Mouse (Mus musculus): ENCODE measurements at regions not wholly inside any gene's neighbourhood (a gene's known extent, or its start where the extent isn't known, plus 50 kb on each side); places are given as distances from the start of the nearest gene placed in this dataset.

DNA sequence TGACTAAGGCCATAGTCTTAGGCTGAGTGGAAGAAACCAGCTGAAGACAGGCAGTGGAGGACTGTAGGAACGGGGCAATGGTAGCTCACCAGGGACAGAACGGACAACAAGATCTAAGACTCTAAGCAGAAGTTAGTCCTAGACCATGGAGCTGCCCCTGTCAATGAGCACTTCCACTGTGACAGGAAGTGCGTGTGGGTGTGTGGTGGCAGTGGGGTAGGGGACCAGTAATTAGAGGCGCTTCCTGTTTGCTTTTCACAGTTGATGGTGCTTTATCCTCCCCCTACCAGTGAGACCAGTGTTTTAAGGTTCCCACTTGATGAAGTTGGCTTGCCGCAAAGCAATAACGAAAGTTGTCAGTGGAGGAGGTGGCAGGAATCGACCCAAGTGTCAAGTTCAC lies 168.4 kb upstream of the 4930535I16Rik start:
- no peak for ATAC-seq (ENCODE audit: insufficient read depth, low FRiP score)
- Histone ChIP-seq H3K9ac (ENCODE audit: low read length) (no peak overlapping the region), H3K4me1 (ENCODE audit: control insufficient read depth, insufficient read depth, low read length) (no peaks in the 10 kb centered on the region), H3K4me2 (ENCODE audit: low read depth, low read length) (no peak overlapping the region), H3K27ac (ENCODE audit: low read length) (no peak overlapping the region), H3K4me3 (replicated peaks; ENCODE audit: low read length) (no peak overlapping the region), H3K27me3 (ENCODE audit: control insufficient read depth, insufficient read depth, low read length) (no peaks in the 10 kb centered on the region), H3K9me3 (replicated peaks; ENCODE audit: control insufficient read depth, low read length) (no peaks in the 10 kb centered on the region), H3K36me3 (ENCODE audit: control insufficient read depth, insufficient read depth, low read length) (no peaks in the 10 kb centered on the region)
- WGBS = 81% methylated on average over 7 of the region's 7 CpGs

GRCm38 (mm10) chr4:124079603-124080002 lies 161.8 kb upstream of the 4930535I16Rik start:
- no peak overlapping the region for H3K9ac ChIP-seq (ENCODE audit: low read length)
- 51% methylated on average over 3 of the region's 3 CpGs for WGBS
- H3K9me3 ChIP-seq (replicated peaks; ENCODE audit: control insufficient read depth, low read length) = no peaks in the 10 kb centered on the region
- H3K27ac ChIP-seq (ENCODE audit: low read length) = no peak overlapping the region
- H3K4me1 ChIP-seq (ENCODE audit: control insufficient read depth, insufficient read depth, low read length) = no peaks in the 10 kb centered on the region
- no peak overlapping the region for H3K4me3 ChIP-seq (replicated peaks; ENCODE audit: low read length)
- H3K4me2 ChIP-seq (ENCODE audit: low read depth, low read length) = no peak overlapping the region
- ATAC-seq (ENCODE audit: insufficient read depth, low FRiP score) = peak; percentile 71; the same call in 1 of the 2 replicates
- H3K27me3 ChIP-seq (ENCODE audit: control insufficient read depth, insufficient read depth, low read length) = no peaks in the 10 kb centered on the region
- H3K36me3 ChIP-seq (ENCODE audit: control insufficient read depth, insufficient read depth, low read length) = no peaks in the 10 kb centered on the region

DNA sequence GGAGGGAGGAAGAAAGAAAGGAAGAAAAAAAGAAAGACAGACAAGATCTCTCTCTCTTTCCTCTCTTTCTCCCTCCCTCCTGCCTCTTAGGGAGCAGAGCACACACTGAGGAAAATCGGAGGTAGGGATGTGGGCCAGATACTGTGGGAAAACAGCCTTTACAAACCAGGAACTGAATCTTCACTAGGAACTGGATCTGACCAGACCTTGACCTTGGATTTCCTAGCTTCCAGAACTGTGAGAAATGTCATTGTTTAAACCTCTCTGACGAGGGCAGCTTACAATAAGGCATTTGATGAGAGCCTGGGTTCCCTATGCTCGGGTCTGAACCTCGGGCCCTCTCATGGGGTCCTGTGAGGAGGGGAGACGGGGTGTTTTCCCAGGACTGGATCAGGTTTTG lies 157.7 kb upstream of the 4930535I16Rik start:
- H3K9me3 ChIP-seq (replicated peaks; ENCODE audit: control insufficient read depth, low read length) = no peaks in the 10 kb centered on the region
- no peak overlapping the region for H3K27ac ChIP-seq (ENCODE audit: low read length)
- H3K4me2 ChIP-seq (ENCODE audit: low read depth, low read length) = no peak overlapping the region
- ATAC-seq (ENCODE audit: insufficient read depth, low FRiP score) = no peak
- H3K9ac ChIP-seq (ENCODE audit: low read length) = no peak overlapping the region
- no peaks in the 10 kb centered on the region for H3K4me1 ChIP-seq (ENCODE audit: control insufficient read depth, insufficient read depth, low read length)
- no peaks in the 10 kb centered on the region for H3K27me3 ChIP-seq (ENCODE audit: control insufficient read depth, insufficient read depth, low read length)
- H3K36me3 ChIP-seq (ENCODE audit: control insufficient read depth, insufficient read depth, low read length) = no peaks in the 10 kb centered on the region
- H3K4me3 ChIP-seq (replicated peaks; ENCODE audit: low read length) = no peak overlapping the region
- 63% methylated on average over 5 of the region's 5 CpGs for WGBS

- H3K9ac ChIP-seq (ENCODE audit: low read length) = no peak overlapping the region
- H3K4me3 ChIP-seq (replicated peaks; ENCODE audit: low read length) = no peak overlapping the region
- H3K36me3 ChIP-seq (ENCODE audit: control insufficient read depth, insufficient read depth, low read length) = no peaks in the 10 kb centered on the region
- no peaks in the 10 kb centered on the region for H3K4me1 ChIP-seq (ENCODE audit: control insufficient read depth, insufficient read depth, low read length)
- H3K4me2 ChIP-seq (ENCODE audit: low read depth, low read length) = no peak overlapping the region
- no peak overlapping the region for H3K27ac ChIP-seq (ENCODE audit: low read length)
- WGBS = 65% methylated on average over 1 of the region's 1 CpGs
- H3K27me3 ChIP-seq (ENCODE audit: control insufficient read depth, insufficient read depth, low read length) = no peaks in the 10 kb centered on the region
- ATAC-seq (ENCODE audit: insufficient read depth, low FRiP score) = no peak
- no peaks in the 10 kb centered on the region for H3K9me3 ChIP-seq (replicated peaks; ENCODE audit: control insufficient read depth, low read length)
Observed at GRCm38 (mm10) chr4:124073646-124074045, 155.8 kb upstream of the 4930535I16Rik start.

DNA sequence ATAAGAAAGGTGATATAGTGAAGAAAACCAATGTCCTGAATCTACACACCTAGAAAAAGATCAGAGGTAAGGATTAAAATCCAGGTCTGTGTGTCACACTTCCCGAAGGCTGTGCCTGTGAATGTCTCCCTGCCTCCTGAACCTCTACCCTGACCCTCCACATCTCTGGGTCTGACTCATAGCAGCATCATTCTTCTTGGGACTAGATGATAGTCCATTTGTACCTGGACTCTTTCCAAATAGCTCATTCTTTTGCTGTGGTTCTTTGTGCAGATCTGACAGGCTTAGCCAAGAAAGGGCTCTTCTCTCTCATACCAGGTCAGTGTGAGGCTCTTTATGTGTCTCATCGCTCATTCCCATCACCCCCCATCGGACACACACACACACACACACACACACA lies 146.8 kb upstream of the 4930535I16Rik start:
- Histone ChIP-seq H3K36me3 (ENCODE audit: control insufficient read depth, insufficient read depth, low read length) (no peaks in the 10 kb centered on the region), H3K9ac (ENCODE audit: low read length) (no peak overlapping the region), H3K27me3 (ENCODE audit: control insufficient read depth, insufficient read depth, low read length) (no peaks in the 10 kb centered on the region), H3K9me3 (replicated peaks; ENCODE audit: control insufficient read depth, low read length) (no peaks in the 10 kb centered on the region), H3K27ac (ENCODE audit: low read length) (no peak overlapping the region), H3K4me2 (ENCODE audit: low read depth, low read length) (no peak overlapping the region), H3K4me3 (replicated peaks; ENCODE audit: low read length) (no peak overlapping the region), H3K4me1 (ENCODE audit: control insufficient read depth, insufficient read depth, low read length) (no peaks in the 10 kb centered on the region)
- ATAC-seq (ENCODE audit: insufficient read depth, low FRiP score) = no peak
- 81% methylated on average over 2 of the region's 3 CpGs for WGBS

- Histone ChIP-seq H3K9me3 (replicated peaks; ENCODE audit: control insufficient read depth, low read length) (no peaks in the 10 kb centered on the region), H3K9ac (ENCODE audit: low read length) (no peak overlapping the region), H3K27ac (ENCODE audit: low read length) (no peak overlapping the region), H3K4me1 (ENCODE audit: control insufficient read depth, insufficient read depth, low read length) (no peaks in the 10 kb centered on the region), H3K27me3 (ENCODE audit: control insufficient read depth, insufficient read depth, low read length) (no peaks in the 10 kb centered on the region), H3K4me3 (replicated peaks; ENCODE audit: low read length) (no peak overlapping the region), H3K36me3 (ENCODE audit: control insufficient read depth, insufficient read depth, low read length) (no peaks in the 10 kb centered on the region), H3K4me2 (ENCODE audit: low read depth, low read length) (no peak overlapping the region)
- 71% methylated on average over 4 of the region's 4 CpGs for WGBS
- no peak for ATAC-seq (ENCODE audit: insufficient read depth, low FRiP score)
Observed at GRCm38 (mm10) chr4:124063269-124064100, 145.7 kb upstream of the 4930535I16Rik start.

DNA sequence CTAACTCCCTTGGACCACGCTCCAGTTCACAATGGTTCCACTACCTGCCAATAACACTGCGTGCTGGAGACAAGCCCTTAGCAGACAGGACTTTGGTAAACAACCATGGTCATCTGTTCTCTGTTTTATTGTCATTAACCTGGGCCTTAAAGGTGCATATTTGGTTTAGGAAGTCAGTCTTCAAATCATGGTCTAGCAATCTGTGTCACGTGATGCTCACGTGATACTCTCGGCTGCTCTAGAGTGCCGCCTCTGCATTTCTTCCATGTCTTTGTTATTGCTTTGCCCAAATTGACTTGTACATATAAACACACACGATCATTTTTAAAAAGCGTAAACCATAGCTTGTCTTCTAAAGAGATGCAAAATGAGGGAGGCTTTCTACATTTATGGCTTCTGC lies 139.8 kb upstream of the 4930535I16Rik start:
- Histone ChIP-seq H3K27ac (ENCODE audit: low read length) (no peak overlapping the region), H3K4me2 (ENCODE audit: low read depth, low read length) (no peak overlapping the region), H3K4me1 (ENCODE audit: control insufficient read depth, insufficient read depth, low read length) (no peaks in the 10 kb centered on the region), H3K9ac (ENCODE audit: low read length) (no peak overlapping the region), H3K9me3 (replicated peaks; ENCODE audit: control insufficient read depth, low read length) (no peaks in the 10 kb centered on the region), H3K27me3 (ENCODE audit: control insufficient read depth, insufficient read depth, low read length) (no peaks in the 10 kb centered on the region), H3K36me3 (ENCODE audit: control insufficient read depth, insufficient read depth, low read length) (no peaks in the 10 kb centered on the region), H3K4me3 (replicated peaks; ENCODE audit: low read length) (no peak overlapping the region)
- 90% methylated on average over 8 of the region's 8 CpGs for WGBS
- ATAC-seq (ENCODE audit: insufficient read depth, low FRiP score) = no peak

- H3K4me2 ChIP-seq (ENCODE audit: low read depth, low read length) = no peak overlapping the region
- no peak overlapping the region for H3K27ac ChIP-seq (ENCODE audit: low read length)
- no peaks in the 10 kb centered on the region for H3K27me3 ChIP-seq (ENCODE audit: control insufficient read depth, insufficient read depth, low read length)
- no peaks in the 10 kb centered on the region for H3K36me3 ChIP-seq (ENCODE audit: control insufficient read depth, insufficient read depth, low read length)
- WGBS = 51% methylated on average over 1 of the region's 1 CpGs
- no peaks in the 10 kb centered on the region for H3K9me3 ChIP-seq (replicated peaks; ENCODE audit: control insufficient read depth, low read length)
- no peak overlapping the region for H3K9ac ChIP-seq (ENCODE audit: low read length)
- H3K4me3 ChIP-seq (replicated peaks; ENCODE audit: low read length) = no peak overlapping the region
- H3K4me1 ChIP-seq (ENCODE audit: control insufficient read depth, insufficient read depth, low read length) = no peaks in the 10 kb centered on the region
- no peak for ATAC-seq (ENCODE audit: insufficient read depth, low FRiP score)
Observed at GRCm38 (mm10) chr4:124054240-124054760, 136.5 kb upstream of the 4930535I16Rik start.

DNA sequence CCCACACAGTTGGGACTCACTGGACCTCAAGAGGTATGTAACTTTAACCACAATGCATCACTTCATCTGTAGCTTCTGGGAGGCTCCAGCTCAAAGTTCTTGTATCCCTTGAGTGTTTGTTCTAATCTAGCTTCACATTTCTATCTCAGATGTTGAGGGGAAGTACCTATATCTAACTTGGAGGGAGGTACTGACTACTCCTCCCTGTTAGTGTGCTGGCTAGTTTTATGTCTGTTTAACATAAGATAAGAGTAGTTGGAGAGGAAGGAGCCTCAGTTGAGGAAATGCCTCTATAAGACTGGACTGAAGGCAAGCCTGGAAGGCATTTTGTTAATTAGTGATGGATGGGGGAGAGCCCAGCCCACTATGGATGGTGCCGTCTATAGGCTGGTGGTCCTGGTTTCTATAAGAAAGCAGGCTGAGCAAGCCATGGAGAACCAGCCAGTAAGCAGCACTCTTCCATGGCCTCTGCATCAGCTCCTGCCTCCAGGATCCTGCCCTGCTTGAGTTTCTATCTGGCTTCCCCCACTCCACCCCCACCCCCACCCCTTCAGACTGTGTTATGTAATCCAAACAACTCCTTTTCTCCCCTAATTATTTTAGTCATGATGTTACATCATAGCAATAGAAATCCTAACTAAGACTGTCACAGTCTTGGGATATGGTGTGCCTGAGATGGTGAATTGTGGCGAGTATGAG lies 135.7 kb upstream of the 4930535I16Rik start:
- Histone ChIP-seq H3K4me2 (ENCODE audit: low read depth, low read length) (no peak overlapping the region), H3K36me3 (ENCODE audit: control insufficient read depth, insufficient read depth, low read length) (no peaks in the 10 kb centered on the region), H3K27me3 (ENCODE audit: control insufficient read depth, insufficient read depth, low read length) (no peaks in the 10 kb centered on the region), H3K27ac (ENCODE audit: low read length) (no peak overlapping the region), H3K9ac (ENCODE audit: low read length) (no peak overlapping the region), H3K4me1 (ENCODE audit: control insufficient read depth, insufficient read depth, low read length) (no peaks in the 10 kb centered on the region), H3K9me3 (replicated peaks; ENCODE audit: control insufficient read depth, low read length) (no peaks in the 10 kb centered on the region), H3K4me3 (replicated peaks; ENCODE audit: low read length) (no peak overlapping the region)
- WGBS = 82% methylated on average over 2 of the region's 2 CpGs
- no peak for ATAC-seq (ENCODE audit: insufficient read depth, low FRiP score)
